Mouse (Mus musculus) kidney, embryonic 16.5 days (tissue): ENCODE results near the gene 1700057G04Rik. TPM values are rescaled to one million over a fixed set of nuclear protein-coding genes. Genes with fewer than 3 reads are reported as not detected.

ENCODE experiments used
- ATAC-seq: fragments of 200-750 bp; cut with Nextera tagmentation; 2 replicates; pipeline ENCODE4 v1.8.0; 2017; ENCODE audit warnings: moderate TSS enrichment; ENCODE audit not compliant: low FRiP score, low TSS enrichment
- H3K27ac ChIP-seq: fragments of 300-500 bp; sonication (generic); 2 replicates; pipeline ENCODE4 v1.5.1; 2014; ENCODE audit warnings: low read length
- H3K27me3 ChIP-seq: fragments of 300-500 bp; sonication (generic); 2 replicates; pipeline ENCODE4 v1.6.1; 2014; ENCODE audit warnings: low read length, control low read depth, mixed read lengths; ENCODE audit not compliant: insufficient read depth
- H3K36me3 ChIP-seq: fragments of 300-500 bp; sonication (generic); 2 replicates; pipeline ENCODE4 v1.6.1; 2014; ENCODE audit warnings: low read length, control low read depth, mixed read lengths; ENCODE audit not compliant: insufficient read depth
- H3K4me1 ChIP-seq: fragments of 300-500 bp; sonication (generic); 2 replicates; pipeline ENCODE4 v1.6.1; 2014; ENCODE audit warnings: low read length, control low read depth, mixed read lengths; ENCODE audit not compliant: insufficient read depth
- H3K4me2 ChIP-seq: fragments of 300-500 bp; sonication (generic); replicated peaks from 2 replicates; pipeline ENCODE4 v1.6.1; 2014; ENCODE audit warnings: low read depth, low read length
- H3K4me3 ChIP-seq: fragments of 300-500 bp; sonication (generic); 2 replicates; pipeline ENCODE4 v1.5.1; 2014; ENCODE audit warnings: mild to moderate bottlenecking, low read length
- H3K9ac ChIP-seq: fragments of 300-500 bp; sonication (generic); replicated peaks from 2 replicates; pipeline ENCODE4 v1.6.1; 2014; ENCODE audit warnings: low read length
- H3K9me3 ChIP-seq: fragments of 300-500 bp; sonication (generic); 2 replicates; pipeline ENCODE4 v1.6.1; 2016; ENCODE audit warnings: low read length, control low read depth
- WGBS: fragments of 180-500 bp; shearing (Covaris S2); extraction: QIAGEN DNeasy Blood & Tissue Kit; methylation state at CpG from one replicate; pipeline ENCODE4 v1.1.7; 2014; 5-methylcytosine and 5-hydroxymethylcytosine counted together
- polyA plus RNA-seq: library from polyadenylated mRNA; unstranded; fragments of >200 nt; fragmentation: Nextera tagmentation; extraction: Ambion mirVana; gene quantifications from 2 replicates; pipeline ENCODE4 v1.2.1, GENCODE M21; 2015

1700057G04Rik gene
- polyA plus RNA-seq, 1 experiment from 2014 or later: not detected

DNA sequence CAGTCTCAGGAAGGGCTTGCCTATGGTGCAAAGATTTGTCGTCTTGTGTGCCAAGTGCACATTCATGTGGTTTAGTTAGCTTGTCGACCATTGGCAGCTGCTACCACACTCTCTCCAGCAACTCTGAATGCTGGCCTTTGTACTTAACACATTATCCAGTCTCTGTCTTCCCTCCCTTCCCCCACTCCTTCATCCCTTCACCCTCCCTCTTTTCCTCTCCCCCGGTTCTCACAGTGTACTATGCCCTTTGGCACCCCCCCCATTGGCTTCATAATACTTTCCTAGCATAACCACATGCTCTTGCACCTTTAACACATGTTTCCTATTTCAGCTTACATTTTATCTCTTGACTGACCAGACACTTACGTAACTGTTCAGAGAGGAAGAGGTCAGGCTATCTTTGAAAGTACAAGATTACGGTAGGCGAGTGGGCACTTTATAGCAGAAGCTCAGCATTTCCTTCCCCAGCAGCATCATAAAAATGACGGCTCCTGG is 65.6 kb downstream of the 1700057G04Rik start:
- no peak overlapping the region for H3K27ac ChIP-seq
- ATAC-seq: peak; percentile 76

GRCm38 (mm10) chr9:92375378-92375777 is 66.2 kb downstream of the 1700057G04Rik start:
- Histone ChIP-seq H3K4me3 (no peak overlapping the region), H3K9ac (no peak overlapping the region), H3K4me2 (no peak overlapping the region), H3K27ac (no peak overlapping the region), H3K9me3 (no peaks in the 10 kb centered on the region), H3K27me3 (no peaks in the 10 kb centered on the region), H3K36me3 (no peaks in the 10 kb centered on the region), H3K4me1 (peaks cover 8% of the 10 kb centered on the region)
- ATAC-seq: peak; percentile 70; the same call in 1 of the 2 replicates
- WGBS: 59% methylated on average over 8 of the region's 8 CpGs

More for the DNA sequence above, 65.6 kb downstream of the 1700057G04Rik start:
- Histone ChIP-seq H3K9ac (no peak overlapping the region), H3K9me3 (no peaks in the 10 kb centered on the region), H3K4me2 (no peak overlapping the region), H3K4me3 (no peak overlapping the region), H3K27me3 (no peaks in the 10 kb centered on the region), H3K4me1 (peaks cover 8% of the 10 kb centered on the region), H3K36me3 (no peaks in the 10 kb centered on the region)
- 41% methylated on average over 7 of the region's 7 CpGs for WGBS

GRCm38 (mm10) chr9:92377967-92378366 is 68.8 kb downstream of the 1700057G04Rik start:
- Histone ChIP-seq H3K27ac (no peak overlapping the region), H3K9me3 (no peaks in the 10 kb centered on the region), H3K4me2 (no peak overlapping the region), H3K4me3 (no peak overlapping the region), H3K27me3 (no peaks in the 10 kb centered on the region), H3K36me3 (no peaks in the 10 kb centered on the region), H3K9ac (no peak overlapping the region), H3K4me1 (peaks cover 8% of the 10 kb centered on the region)
- ATAC-seq: no peak
- WGBS: 78% methylated on average over 1 of the region's 1 CpGs

GRCm38 (mm10) chr9:92379240-92379639 is 70.1 kb downstream of the 1700057G04Rik start:
- ATAC-seq: no peak
- Histone ChIP-seq H3K9me3 (no peaks in the 10 kb centered on the region), H3K9ac (no peak overlapping the region), H3K27ac (no peak overlapping the region), H3K4me1 (peaks cover 5% of the 10 kb centered on the region; the same call in 1 of the 2 replicates), H3K27me3 (no peaks in the 10 kb centered on the region), H3K4me3 (no peak overlapping the region), H3K36me3 (no peaks in the 10 kb centered on the region), H3K4me2 (no peak overlapping the region)
- 67% methylated on average over 5 of the region's 5 CpGs for WGBS

GRCm38 (mm10) chr9:92383415-92383814 is 74.2 kb downstream of the 1700057G04Rik start:
- WGBS: 73% methylated on average over 3 of the region's 3 CpGs
- Histone ChIP-seq H3K27me3 (no peaks in the 10 kb centered on the region), H3K4me3 (no peak overlapping the region), H3K9ac (no peak overlapping the region), H3K9me3 (no peaks in the 10 kb centered on the region), H3K36me3 (no peaks in the 10 kb centered on the region), H3K4me2 (no peak overlapping the region), H3K4me1 (no peaks in the 10 kb centered on the region), H3K27ac (no peak overlapping the region)
- ATAC-seq: no peak

GRCm38 (mm10) chr9:92384401-92384800 is 75.2 kb downstream of the 1700057G04Rik start:
- WGBS: 41% methylated on average over 3 of the region's 3 CpGs
- no peak overlapping the region for H3K27ac ChIP-seq
- H3K4me3 ChIP-seq: no peak overlapping the region
- no peak overlapping the region for H3K9ac ChIP-seq
- H3K9me3 ChIP-seq: no peaks in the 10 kb centered on the region
- H3K4me1 ChIP-seq: no peaks in the 10 kb centered on the region
- no peaks in the 10 kb centered on the region for H3K27me3 ChIP-seq
- no peak for ATAC-seq
- no peaks in the 10 kb centered on the region for H3K36me3 ChIP-seq
- no peak overlapping the region for H3K4me2 ChIP-seq

DNA sequence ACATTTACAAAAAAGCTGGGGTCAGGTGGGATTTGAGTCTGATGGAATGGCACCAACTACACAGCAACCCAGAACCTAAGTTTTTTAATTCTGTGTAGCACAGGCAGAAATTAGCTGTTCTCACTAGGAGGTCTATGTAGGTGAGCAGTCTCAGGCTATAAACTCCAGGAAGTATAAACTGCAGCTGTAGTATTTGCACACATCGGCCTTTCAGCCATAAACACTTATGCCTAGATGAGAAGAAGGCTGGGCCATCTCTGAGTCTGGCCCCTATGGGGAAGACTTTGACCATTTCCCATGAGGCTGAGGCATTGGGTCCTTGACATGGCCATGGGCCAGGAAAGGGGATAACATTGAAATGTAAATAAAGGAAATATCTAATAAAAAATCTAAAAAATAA is 76.7 kb downstream of the 1700057G04Rik start:
- WGBS: 78% methylated on average over 1 of the region's 1 CpGs
- H3K4me3 ChIP-seq: no peak overlapping the region
- H3K27me3 ChIP-seq: no peaks in the 10 kb centered on the region
- H3K4me1 ChIP-seq: no peaks in the 10 kb centered on the region
- H3K9ac ChIP-seq: no peak overlapping the region
- H3K9me3 ChIP-seq: no peaks in the 10 kb centered on the region
- H3K27ac ChIP-seq: no peak overlapping the region
- ATAC-seq: no peak
- H3K36me3 ChIP-seq: no peaks in the 10 kb centered on the region
- no peak overlapping the region for H3K4me2 ChIP-seq

DNA sequence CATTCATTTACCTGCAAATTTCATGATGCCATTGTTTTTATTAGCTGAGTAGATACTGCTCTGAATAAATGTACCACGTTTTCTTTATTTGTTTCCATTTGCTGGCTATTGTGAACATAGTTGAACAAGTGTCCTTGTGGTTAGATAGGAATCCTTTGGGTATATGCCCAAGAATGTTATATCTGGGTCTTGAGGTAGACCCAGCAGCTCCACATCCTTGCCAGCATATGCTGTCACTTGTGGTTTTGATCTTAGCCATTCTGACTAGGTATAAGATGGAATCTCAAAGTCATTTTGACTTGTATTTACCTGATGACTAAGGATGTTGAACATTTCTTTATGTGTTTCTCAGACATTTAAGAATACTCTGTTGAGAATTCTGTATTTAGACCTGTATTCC is 77.7 kb downstream of the 1700057G04Rik start:
- Histone ChIP-seq H3K27ac (no peak overlapping the region), H3K9me3 (no peaks in the 10 kb centered on the region), H3K4me2 (no peak overlapping the region), H3K27me3 (no peaks in the 10 kb centered on the region), H3K4me1 (no peaks in the 10 kb centered on the region), H3K36me3 (no peaks in the 10 kb centered on the region), H3K9ac (no peak overlapping the region), H3K4me3 (no peak overlapping the region)
- no peak for ATAC-seq
- WGBS: 80% methylated on average over 1 of the region's 1 CpGs

DNA sequence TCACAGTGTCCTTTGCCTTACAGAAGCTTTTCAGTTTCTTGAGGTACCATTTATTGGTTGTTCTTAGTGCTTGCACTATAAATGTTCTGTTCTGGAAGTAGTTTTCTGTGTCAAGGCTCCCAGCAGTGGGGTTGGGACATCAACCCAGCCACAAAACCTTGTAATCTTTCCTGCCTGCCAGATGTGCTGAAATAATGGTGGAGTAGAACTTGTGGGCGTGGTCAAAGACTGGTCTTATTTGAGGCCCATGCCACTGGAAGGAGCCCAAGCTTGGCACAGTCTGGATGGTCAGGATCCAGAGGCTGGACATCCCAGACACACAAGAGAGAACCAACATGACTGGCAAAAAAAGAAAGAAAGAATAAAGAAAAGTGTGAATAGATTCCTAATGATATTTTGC is 78.2 kb downstream of the 1700057G04Rik start:
- ATAC-seq: no peak
- no peaks in the 10 kb centered on the region for H3K27me3 ChIP-seq
- H3K4me3 ChIP-seq: no peak overlapping the region
- no peak overlapping the region for H3K4me2 ChIP-seq
- H3K9me3 ChIP-seq: no peaks in the 10 kb centered on the region
- 84% methylated on average over 1 of the region's 1 CpGs for WGBS
- H3K4me1 ChIP-seq: no peaks in the 10 kb centered on the region
- H3K27ac ChIP-seq: no peak overlapping the region
- H3K36me3 ChIP-seq: no peaks in the 10 kb centered on the region
- H3K9ac ChIP-seq: no peak overlapping the region

DNA sequence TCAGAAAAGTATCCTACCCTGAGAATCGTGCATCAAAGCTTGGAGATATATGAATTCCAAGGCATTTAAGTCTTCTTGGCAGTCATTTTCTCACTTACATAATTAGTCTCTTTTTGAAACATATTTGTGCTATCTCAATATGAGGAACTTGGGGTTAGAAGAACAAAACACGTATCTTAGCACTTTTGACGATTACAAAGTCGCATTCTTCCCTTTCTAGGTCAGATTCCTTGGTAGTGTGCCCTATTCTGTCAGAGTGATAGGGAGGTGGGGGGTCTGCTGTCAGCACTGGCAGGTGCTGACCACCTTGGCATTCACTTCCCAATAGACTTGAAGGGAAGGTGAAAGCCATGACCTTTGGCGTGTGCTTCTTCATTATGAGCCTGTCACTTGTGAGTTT is 93.5 kb downstream of the 1700057G04Rik start:
- Histone ChIP-seq H3K4me3 (no peak overlapping the region), H3K4me2 (no peak overlapping the region), H3K9me3 (no peaks in the 10 kb centered on the region), H3K9ac (no peak overlapping the region), H3K4me1 (no peaks in the 10 kb centered on the region), H3K27ac (no peak overlapping the region), H3K27me3 (no peaks in the 10 kb centered on the region), H3K36me3 (no peaks in the 10 kb centered on the region)
- 82% methylated on average over 5 of the region's 5 CpGs for WGBS
- ATAC-seq: no peak
